Mouse (Mus musculus) midbrain, embryonic 14.5 days (tissue): ENCODE results near the gene Il24. TPM values are rescaled to one million over a fixed set of nuclear protein-coding genes. Genes with fewer than 3 reads are reported as not detected.

Experiments
- ATAC-seq: fragments of 200-750 bp; cut with Nextera tagmentation; 2 replicates; pipeline ENCODE4 v1.8.0; 2017; ENCODE audit warnings: moderate number of reproducible peaks, moderate library complexity; ENCODE audit not compliant: low FRiP score, low TSS enrichment
- DNase-seq: peaks from one replicate; pipeline ENCODE4 v3.0.0-alpha.2; 2015
- H3K27ac ChIP-seq: fragments of 300-500 bp; sonication (generic); replicated peaks from 2 replicates; pipeline ENCODE4 v1.5.1; 2014; ENCODE audit warnings: mild to moderate bottlenecking, low read depth, low read length, moderate library complexity
- H3K27me3 ChIP-seq: fragments of 300-500 bp; sonication (generic); 2 replicates; pipeline ENCODE4 v1.6.1; 2014; ENCODE audit warnings: low read length, control low read depth, mixed read lengths; ENCODE audit not compliant: control insufficient read depth, insufficient read depth
- H3K36me3 ChIP-seq: fragments of 300-500 bp; sonication (generic); 2 replicates; pipeline ENCODE4 v1.6.1; 2014; ENCODE audit warnings: low read length, control low read depth; ENCODE audit not compliant: control insufficient read depth, insufficient read depth
- H3K4me1 ChIP-seq: fragments of 300-500 bp; sonication (generic); 2 replicates; pipeline ENCODE4 v1.6.1; 2014; ENCODE audit warnings: mild to moderate bottlenecking, antibody characterized with exemption, low read length, control low read depth; ENCODE audit not compliant: control insufficient read depth, insufficient read depth
- H3K4me2 ChIP-seq: fragments of 300-500 bp; sonication (generic); 2 replicates; pipeline ENCODE4 v1.6.1; 2014; ENCODE audit warnings: mild to moderate bottlenecking, low read length, moderate library complexity
- H3K4me3 ChIP-seq: fragments of 300-500 bp; sonication (generic); replicated peaks from 2 replicates; pipeline ENCODE4 v1.5.1; 2014; ENCODE audit warnings: low read depth, low read length
- H3K9ac ChIP-seq: fragments of 300-500 bp; sonication (generic); replicated peaks from 2 replicates; pipeline ENCODE4 v1.6.1; 2014; ENCODE audit warnings: mild to moderate bottlenecking, low read length, moderate library complexity
- H3K9me3 ChIP-seq: fragments of 300-500 bp; sonication (generic); 2 replicates; pipeline ENCODE4 v1.6.1; 2016; ENCODE audit warnings: low read length, control low read depth, mixed read lengths; ENCODE audit not compliant: control insufficient read depth
- WGBS: fragments of 180-500 bp; shearing (Covaris S2); extraction: QIAGEN DNeasy Blood & Tissue Kit; methylation state at CpG from one replicate; pipeline ENCODE4 v1.1.7; 2014; 5-methylcytosine and 5-hydroxymethylcytosine counted together
- polyA plus RNA-seq: library from polyadenylated mRNA; unstranded; fragments of >200 nt; fragmentation: Nextera tagmentation; extraction: Ambion mirVana; gene quantifications from 2 replicates; pipeline ENCODE4 v1.2.1, GENCODE M21; 2014

The Il24 gene
- polyA plus RNA-seq, 1 experiment from 2014 or later, result not detected

DNA sequence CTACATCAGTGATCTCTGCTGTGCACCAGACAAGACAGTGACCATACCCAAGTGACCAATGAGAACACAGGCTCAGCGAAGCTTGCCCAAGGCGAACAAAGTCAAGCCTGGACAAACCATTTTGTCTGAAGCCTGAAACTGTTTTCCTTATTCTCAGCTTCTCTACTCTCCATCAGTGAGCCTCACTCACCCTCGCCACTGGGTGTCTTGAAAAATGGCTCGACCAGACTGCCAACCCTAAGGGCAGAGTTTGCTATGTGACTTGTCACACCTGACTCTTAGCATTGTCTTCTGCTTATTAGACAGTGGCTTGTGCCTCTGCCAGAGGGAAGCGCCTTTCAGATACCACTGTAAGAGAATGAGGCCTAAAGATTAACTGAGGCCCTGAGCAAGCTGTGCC, 22.5 kb downstream of the Il24 start:
- Histone ChIP-seq H3K27me3 (no peaks in the 10 kb centered on the region), H3K9ac (no peak overlapping the region), H3K36me3 (no peaks in the 10 kb centered on the region), H3K27ac (no peak overlapping the region), H3K9me3 (no peaks in the 10 kb centered on the region), H3K4me2 (no peak overlapping the region), H3K4me3 (no peak overlapping the region), H3K4me1 (no peaks in the 10 kb centered on the region)
- ATAC-seq (no peak), DNase-seq (no peak)
- 90% methylated on average over 5 of the region's 5 CpGs for WGBS

DNA sequence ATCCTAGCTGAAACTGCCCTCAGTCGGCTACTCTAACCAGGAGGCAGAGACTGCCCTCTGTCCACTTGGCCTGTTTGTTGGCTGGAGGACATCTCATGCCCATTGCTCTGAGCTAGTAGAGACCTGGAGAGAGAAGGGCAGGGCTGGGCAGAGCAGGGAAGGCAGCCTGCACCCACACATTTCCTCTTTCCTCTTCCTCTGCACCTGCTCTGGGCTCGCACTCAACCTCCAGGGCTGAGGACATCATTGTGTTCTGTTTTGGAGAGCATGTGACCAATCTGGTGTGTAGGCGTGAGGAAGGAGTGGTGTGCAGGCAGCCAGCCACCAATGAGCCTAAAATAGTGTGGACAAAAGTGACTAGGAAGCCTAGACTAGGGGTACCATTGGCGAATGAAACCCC, 23.0 kb downstream of the Il24 start:
- Histone ChIP-seq H3K27me3 (no peaks in the 10 kb centered on the region), H3K36me3 (no peaks in the 10 kb centered on the region), H3K4me3 (no peak overlapping the region), H3K4me1 (no peaks in the 10 kb centered on the region), H3K4me2 (no peak overlapping the region), H3K9ac (no peak overlapping the region), H3K27ac (no peak overlapping the region), H3K9me3 (no peaks in the 10 kb centered on the region)
- ATAC-seq (no peak), DNase-seq (no peak)
- 93% methylated on average over 4 of the region's 4 CpGs for WGBS

DNA sequence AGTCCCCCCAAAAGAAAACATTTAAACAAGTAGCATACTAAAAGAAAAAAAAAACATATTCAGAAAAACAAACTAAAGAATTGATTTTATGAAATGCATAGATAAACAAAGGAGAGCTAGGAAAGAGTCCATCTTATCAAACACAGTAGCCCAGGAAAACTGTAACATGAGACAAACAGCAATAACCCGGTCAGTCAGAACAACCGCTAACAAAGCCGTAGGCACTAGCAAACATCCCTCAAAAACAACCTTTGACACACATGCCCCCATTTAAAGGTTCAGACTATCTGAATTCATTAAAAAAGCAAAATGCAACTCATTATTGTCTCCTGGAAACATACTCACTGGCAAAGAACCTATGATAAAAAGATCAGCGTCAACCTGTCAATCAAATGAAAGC, 29.8 kb downstream of the Il24 start:
- Histone ChIP-seq H3K9me3 (no peaks in the 10 kb centered on the region), H3K4me2 (no peak overlapping the region), H3K4me3 (no peak overlapping the region), H3K36me3 (no peaks in the 10 kb centered on the region), H3K4me1 (no peaks in the 10 kb centered on the region), H3K9ac (no peak overlapping the region), H3K27ac (no peak overlapping the region), H3K27me3 (no peaks in the 10 kb centered on the region)
- ATAC-seq (no peak), DNase-seq (no peak)
- 82% methylated on average over 4 of the region's 4 CpGs for WGBS

GRCm38 (mm10) chr1:130855723-130856122, 31.5 kb downstream of the Il24 start:
- H3K9me3 ChIP-seq, result no peaks in the 10 kb centered on the region
- no peaks in the 10 kb centered on the region for H3K36me3 ChIP-seq
- H3K4me3 ChIP-seq, result no peak overlapping the region
- no peak overlapping the region for H3K9ac ChIP-seq
- no peaks in the 10 kb centered on the region for H3K4me1 ChIP-seq
- no peak for ATAC-seq
- WGBS, result 95% methylated on average over 2 of the region's 2 CpGs
- H3K27me3 ChIP-seq, result no peaks in the 10 kb centered on the region
- H3K4me2 ChIP-seq, result no peak overlapping the region
- no peak for DNase-seq
- no peak overlapping the region for H3K27ac ChIP-seq

DNA sequence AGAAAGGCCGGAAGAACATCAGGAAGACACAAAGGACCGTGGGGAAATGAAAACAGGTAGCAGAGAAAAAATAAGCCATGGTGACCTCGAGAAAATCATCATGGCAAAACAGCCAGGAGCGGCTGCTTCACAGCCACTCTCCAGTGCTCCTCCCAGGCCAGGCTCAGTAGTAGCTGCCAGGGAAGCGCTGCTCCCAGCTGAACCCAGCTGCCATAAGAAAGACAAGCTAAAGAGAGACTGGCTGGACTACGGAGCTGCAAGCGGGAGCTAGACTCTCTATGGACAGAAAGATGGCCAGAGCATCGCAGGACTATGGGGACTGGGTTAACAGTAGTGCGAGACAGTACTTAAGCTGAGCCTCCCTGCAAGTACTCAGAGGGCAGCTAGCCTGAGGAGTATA, 32.4 kb downstream of the Il24 start:
- no peak for DNase-seq
- H3K4me1 ChIP-seq, result no peaks in the 10 kb centered on the region
- no peak overlapping the region for H3K9ac ChIP-seq
- ATAC-seq, result no peak
- H3K4me2 ChIP-seq, result no peak overlapping the region
- 78% methylated on average over 9 of the region's 9 CpGs for WGBS
- H3K27me3 ChIP-seq, result no peaks in the 10 kb centered on the region
- no peak overlapping the region for H3K4me3 ChIP-seq
- H3K27ac ChIP-seq, result no peak overlapping the region
- H3K9me3 ChIP-seq, result no peaks in the 10 kb centered on the region
- H3K36me3 ChIP-seq, result no peaks in the 10 kb centered on the region

GRCm38 (mm10) chr1:130850405-130850804, 36.8 kb downstream of the Il24 start:
- DNase-seq, result no peak
- Histone ChIP-seq H3K4me3 (no peak overlapping the region), H3K9me3 (no peaks in the 10 kb centered on the region), H3K27ac (no peak overlapping the region), H3K36me3 (no peaks in the 10 kb centered on the region), H3K4me1 (no peaks in the 10 kb centered on the region), H3K27me3 (no peaks in the 10 kb centered on the region), H3K9ac (no peak overlapping the region), H3K4me2 (no peak overlapping the region)
- no peak for ATAC-seq
- WGBS, result 86% methylated on average over 5 of the region's 5 CpGs

DNA sequence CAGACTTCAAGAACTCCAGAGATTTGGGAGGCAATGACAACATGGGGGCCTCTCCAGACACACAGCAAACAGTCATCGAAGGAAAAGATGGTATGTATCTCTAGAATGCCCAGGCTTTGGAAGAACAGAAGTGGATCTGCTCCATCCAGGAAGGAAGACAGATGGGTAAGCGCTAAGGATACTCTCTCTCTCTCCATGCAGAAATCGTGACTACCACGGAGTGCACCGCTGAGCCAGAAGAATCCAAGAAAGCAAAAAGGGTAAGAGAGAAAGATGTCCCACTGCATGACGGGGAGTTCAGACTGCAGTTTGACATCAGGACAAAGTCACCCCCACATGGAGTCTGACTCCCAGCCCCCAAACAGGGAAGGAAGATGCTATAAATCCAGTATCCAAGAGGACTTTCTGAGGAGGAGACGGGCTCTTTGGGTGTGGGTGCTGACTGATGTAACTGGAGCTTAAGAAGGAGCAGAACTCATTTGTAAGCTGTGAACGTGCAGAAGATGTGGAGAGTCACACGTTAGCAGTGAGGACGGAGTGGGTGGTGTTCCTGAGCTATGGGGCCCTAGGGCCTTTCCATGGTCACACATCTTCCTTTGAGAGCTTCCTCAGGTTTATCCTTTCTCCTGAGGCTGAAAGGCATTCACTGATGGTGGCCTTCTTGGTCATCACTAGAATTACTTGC, 37.6 kb downstream of the Il24 start:
- WGBS, result 94% methylated on average over 10 of the region's 10 CpGs
- Histone ChIP-seq H3K9me3 (no peaks in the 10 kb centered on the region), H3K27ac (no peak overlapping the region), H3K9ac (no peak overlapping the region), H3K27me3 (no peaks in the 10 kb centered on the region), H3K4me3 (no peak overlapping the region), H3K4me1 (no peaks in the 10 kb centered on the region), H3K36me3 (no peaks in the 10 kb centered on the region), H3K4me2 (no peak overlapping the region)
- DNase-seq (no peak), ATAC-seq (no peak)

DNA sequence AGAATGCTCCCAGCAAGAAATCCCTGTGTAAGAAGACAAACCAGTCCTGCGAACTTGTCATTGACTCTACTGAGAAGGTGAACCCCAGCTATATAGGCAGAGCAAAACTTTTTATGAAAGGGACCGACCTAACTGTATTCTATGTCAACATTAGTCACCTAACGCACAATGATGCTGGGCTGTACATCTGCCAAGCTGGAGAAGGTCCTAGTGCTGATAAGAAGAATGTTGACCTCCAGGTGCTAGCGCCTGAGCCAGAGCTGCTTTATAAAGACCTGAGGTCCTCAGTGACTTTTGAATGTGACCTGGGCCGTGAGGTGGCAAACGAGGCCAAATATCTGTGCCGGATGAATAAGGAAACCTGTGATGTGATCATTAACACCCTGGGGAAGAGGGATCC, 42.7 kb downstream of the Il24 start:
- no peak overlapping the region for H3K9ac ChIP-seq
- no peaks in the 10 kb centered on the region for H3K27me3 ChIP-seq
- no peak overlapping the region for H3K4me3 ChIP-seq
- H3K36me3 ChIP-seq, result no peaks in the 10 kb centered on the region
- no peaks in the 10 kb centered on the region for H3K9me3 ChIP-seq
- WGBS, result 90% methylated on average over 7 of the region's 7 CpGs
- DNase-seq (no peak), ATAC-seq (no peak)
- no peak overlapping the region for H3K4me2 ChIP-seq
- H3K27ac ChIP-seq, result no peak overlapping the region
- H3K4me1 ChIP-seq, result no peaks in the 10 kb centered on the region

- H3K4me2 ChIP-seq, result no peak overlapping the region
- WGBS, result 95% methylated on average over 7 of the region's 7 CpGs
- DNase-seq (no peak), ATAC-seq (no peak)
- no peak overlapping the region for H3K27ac ChIP-seq
- H3K4me3 ChIP-seq, result no peak overlapping the region
- H3K9ac ChIP-seq, result no peak overlapping the region
- no peaks in the 10 kb centered on the region for H3K9me3 ChIP-seq
- H3K27me3 ChIP-seq, result no peaks in the 10 kb centered on the region
- H3K36me3 ChIP-seq, result no peaks in the 10 kb centered on the region
- no peaks in the 10 kb centered on the region for H3K4me1 ChIP-seq
Measured at GRCm38 (mm10) chr1:130841621-130842020, 45.6 kb downstream of the Il24 start.
